Mouse (Mus musculus) liver, adult 2 months (tissue): Measurements from ENCODE around the gene Gstt4.
"Not testable (repeated sequence)": the region's sequence is repeated elsewhere in the genome, so short reads cannot be mapped to it uniquely, and the experiment has no call there.

ENCODE experiments used
- CTCF ChIP-seq: fragments of 200-500 bp; IDR thresholded peaks from 2 replicates; pipeline ENCODE4 v1.5.1; 2011; ENCODE audit warnings: low read depth, low read length, control low read depth
- POLR2A ChIP-seq: fragments of 200-500 bp; IDR thresholded peaks from 2 replicates; pipeline ENCODE4 v1.6.1; 2011; ENCODE audit warnings: low read length, control low read depth; ENCODE audit not compliant: insufficient read depth; ENCODE audit errors: extremely low read depth

GRCm38 (mm10) chr10:75843898-75844297, 21.6 kb upstream of the Gstt4 start:
- not testable (repeated sequence) for TF ChIP-seq POLR2A, CTCF
